Mouse (Mus musculus) olfactory bulb, adult 2 months (tissue): ENCODE data around the gene Bcl7a.

Experiments used
- CTCF ChIP-seq: fragments of 200-500 bp; IDR thresholded peaks from 2 replicates; pipeline ENCODE4 v1.5.1; 2012; ENCODE audit warnings: low read depth, mild to moderate bottlenecking, low read length, moderate library complexity; ENCODE audit not compliant: insufficient read depth
- POLR2A ChIP-seq: fragments of 200-500 bp; IDR thresholded peaks from 2 replicates; pipeline ENCODE4 v1.6.1; 2012; ENCODE audit warnings: mild to moderate bottlenecking, low read depth, low read length, moderate library complexity; ENCODE audit not compliant: insufficient read depth

DNA sequence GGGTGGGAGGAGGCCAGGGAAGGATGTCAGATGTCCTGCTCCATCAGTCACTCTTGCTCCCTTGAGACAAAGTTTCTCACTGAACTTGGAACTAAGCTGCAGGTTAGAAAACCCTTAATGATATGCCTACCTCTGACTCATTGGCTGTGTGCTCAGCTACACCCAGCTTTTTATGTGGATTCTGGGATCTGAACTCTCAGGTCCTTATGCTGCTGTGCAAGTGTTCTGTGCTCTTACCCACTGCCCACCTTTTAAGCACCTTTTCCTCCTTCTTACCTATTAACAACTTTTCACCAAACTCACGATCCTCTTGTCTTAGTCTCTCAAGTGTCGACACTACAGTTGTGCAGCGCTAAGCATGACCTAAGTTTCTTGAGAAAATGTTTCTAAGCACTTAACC lies 60.8 kb downstream of the Bcl7a start:
- no peak for TF ChIP-seq CTCF
- TF ChIP-seq POLR2A = no peak
